Mouse (Mus musculus) embryonic facial prominence, embryonic 14.5 days (tissue): ENCODE results near the gene Irx5. TPM values are rescaled to one million over a fixed set of nuclear protein-coding genes. Genes with fewer than 3 reads are reported as not detected.
A peak's percentile ranks its signal among the peaks of the same experiment; 100 is the strongest.

Source experiments
- ATAC-seq: fragments of 200-750 bp; cut with Nextera tagmentation; 2 replicates; pipeline ENCODE4 v1.8.0; 2017; ENCODE audit warnings: low read depth, moderate number of reproducible peaks, moderate TSS enrichment
- DNase-seq: peaks from one replicate; pipeline ENCODE4 v3.0.0-alpha.2; 2015; ENCODE audit warnings: low spot score
- H3K27ac ChIP-seq: fragments of 300-500 bp; sonication (generic); replicated peaks from 2 replicates; pipeline ENCODE4 v1.5.1; 2014; ENCODE audit warnings: low read depth, mild to moderate bottlenecking, low read length, moderate library complexity
- H3K27me3 ChIP-seq: fragments of 300-500 bp; sonication (generic); replicated peaks from 2 replicates; pipeline ENCODE4 v1.6.1; 2014; ENCODE audit warnings: low read length; ENCODE audit not compliant: control insufficient read depth, insufficient read depth
- H3K36me3 ChIP-seq: fragments of 300-500 bp; sonication (generic); 2 replicates; pipeline ENCODE4 v1.6.1; 2014; ENCODE audit warnings: low read length, mixed read lengths; ENCODE audit not compliant: control insufficient read depth, insufficient read depth
- H3K4me1 ChIP-seq: fragments of 300-500 bp; sonication (generic); 2 replicates; pipeline ENCODE4 v1.6.1; 2014; ENCODE audit warnings: antibody characterized with exemption, low read length; ENCODE audit not compliant: control insufficient read depth, insufficient read depth
- H3K4me2 ChIP-seq: fragments of 300-500 bp; sonication (generic); 2 replicates; pipeline ENCODE4 v1.6.1; 2014; ENCODE audit warnings: low read depth, mild to moderate bottlenecking, low read length, moderate library complexity, mixed read lengths
- H3K4me3 ChIP-seq: fragments of 300-500 bp; sonication (generic); 2 replicates; pipeline ENCODE4 v1.5.1; 2014; ENCODE audit warnings: low read depth, mild to moderate bottlenecking, low read length
- H3K9ac ChIP-seq: fragments of 300-500 bp; sonication (generic); 2 replicates; pipeline ENCODE4 v1.6.1; 2014; ENCODE audit warnings: low read depth, mild to moderate bottlenecking, low read length, moderate library complexity, mixed read lengths
- H3K9me3 ChIP-seq: fragments of 300-500 bp; sonication (generic); 2 replicates; pipeline ENCODE4 v1.6.1; 2016; ENCODE audit warnings: low read length; ENCODE audit not compliant: control insufficient read depth
- WGBS: fragments of 180-500 bp; shearing (Covaris S2); extraction: QIAGEN DNeasy Blood & Tissue Kit; methylation state at CpG from one replicate; pipeline ENCODE4 v1.1.7; 2014; 5-methylcytosine and 5-hydroxymethylcytosine counted together
- polyA plus RNA-seq: library from polyadenylated mRNA; unstranded; fragments of >200 nt; fragmentation: Nextera tagmentation; extraction: Ambion mirVana; gene quantifications from 2 replicates; pipeline ENCODE4 v1.2.1, GENCODE M21; 2014

Gene Irx5
- polyA plus RNA-seq, 1 experiment from 2014 or later = 11.4 TPM

- peaks cover 3% of the 10 kb centered on the region; the same call in 1 of the 2 replicates for H3K36me3 ChIP-seq
- no peak for DNase-seq
- no peak overlapping the region for H3K27ac ChIP-seq
- ATAC-seq = no peak
- H3K27me3 ChIP-seq = no peaks in the 10 kb centered on the region
- H3K4me3 ChIP-seq = no peak overlapping the region
- H3K4me1 ChIP-seq = 0 out of 2 replicates have a peak, but pooled peaks cover 3% of the 10 kb centered on the region
- H3K4me2 ChIP-seq = no peak overlapping the region
- H3K9ac ChIP-seq = no peak overlapping the region
- no peaks in the 10 kb centered on the region for H3K9me3 ChIP-seq
- 60% methylated on average over 6 of the region's 6 CpGs for WGBS
These were observed 21.4 kb upstream of the Irx5 start for GRCm38 (mm10) chr8:92336041-92336440.

DNA sequence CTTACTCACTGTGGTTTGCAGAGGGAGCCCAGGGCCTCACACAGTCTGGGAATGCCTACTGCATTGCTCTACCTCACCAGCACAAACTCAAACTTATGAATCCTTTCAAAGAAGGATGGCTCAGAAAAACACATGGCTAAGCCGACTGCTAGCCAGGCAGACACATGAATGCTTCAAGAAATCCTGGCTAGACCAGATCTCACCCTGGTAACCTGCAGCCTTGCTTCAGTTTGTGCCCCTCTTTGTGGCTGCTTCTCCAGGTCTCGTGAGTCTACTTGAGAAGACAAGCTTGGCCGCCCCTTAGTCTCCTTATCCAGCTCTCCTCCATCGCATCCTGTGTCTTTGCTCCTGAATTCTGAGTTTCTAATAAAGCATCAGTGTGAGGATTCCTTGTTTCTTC lies 13.9 kb upstream of the Irx5 start:
- Histone ChIP-seq H3K9ac (no peak overlapping the region), H3K4me1 (no peaks in the 10 kb centered on the region), H3K4me3 (no peak overlapping the region), H3K27me3 (no peaks in the 10 kb centered on the region), H3K4me2 (no peak overlapping the region), H3K9me3 (no peaks in the 10 kb centered on the region), H3K36me3 (peaks cover 11% of the 10 kb centered on the region; the same call in 1 of the 2 replicates), H3K27ac (no peak overlapping the region)
- 82% methylated on average over 4 of the region's 4 CpGs for WGBS
- ATAC-seq (no peak), DNase-seq (no peak)

DNA sequence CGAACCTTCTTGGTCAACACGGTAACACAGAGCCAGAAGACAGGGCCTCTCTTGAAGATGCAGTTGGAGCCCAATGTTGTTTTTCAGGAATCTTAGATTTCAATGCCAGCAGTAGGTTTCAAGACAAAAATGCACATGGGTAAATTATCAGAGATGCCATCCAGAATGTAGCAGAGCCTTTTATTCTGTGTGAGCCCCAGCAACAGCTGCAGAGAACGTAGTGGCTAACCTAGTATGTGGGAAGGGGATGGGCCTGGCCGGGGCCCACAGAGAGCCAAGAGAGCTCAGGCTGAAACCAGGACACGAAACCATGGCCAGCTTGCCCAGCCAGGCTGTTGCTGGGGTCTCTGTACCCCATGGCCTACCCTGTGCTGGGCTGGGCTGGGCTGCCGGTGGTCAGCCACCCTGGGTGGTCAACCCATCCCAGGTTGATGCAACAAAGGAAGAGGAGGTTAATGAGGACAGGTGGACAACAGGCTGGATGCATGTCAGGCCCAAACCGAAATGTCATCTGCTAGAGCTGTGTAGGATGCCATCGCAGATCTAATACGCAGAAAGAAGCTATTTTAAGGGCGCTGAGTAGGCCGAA lies 7.4 kb upstream of the Irx5 start:
- no peak for ATAC-seq
- Histone ChIP-seq H3K36me3 (no peaks in the 10 kb centered on the region), H3K27ac (no peak overlapping the region)

DNA sequence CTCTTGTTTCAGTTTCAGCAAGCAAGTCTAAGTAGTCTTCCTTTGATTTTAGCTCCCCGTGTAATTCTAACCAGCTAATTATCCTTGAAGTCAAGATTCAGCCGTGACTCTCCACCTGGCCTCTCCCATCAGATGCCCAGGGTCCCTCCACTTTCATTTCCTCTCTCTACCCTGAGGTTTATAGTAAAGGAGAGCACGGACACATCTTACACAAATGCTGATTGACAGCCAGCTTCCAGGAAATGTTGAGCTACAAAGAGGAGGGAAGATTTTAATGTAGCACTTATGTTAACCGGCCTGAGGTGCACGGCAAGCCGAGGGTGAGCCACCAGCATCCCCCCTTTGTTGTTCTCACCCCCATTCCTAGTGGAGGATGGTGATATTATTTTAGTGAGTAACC lies 4.0 kb upstream of the Irx5 start:
- H3K27ac ChIP-seq = no peak overlapping the region
- H3K4me1 ChIP-seq = peaks cover 8% of the 10 kb centered on the region
- H3K4me3 ChIP-seq = peak overlapping the region; percentile 73
- no peaks in the 10 kb centered on the region for H3K9me3 ChIP-seq
- WGBS = 4% methylated on average over 6 of the region's 6 CpGs
- no peak for ATAC-seq
- H3K9ac ChIP-seq = 0 out of 2 replicates have a peak overlapping the region, but pooled peaks have one; percentile 34
- no peak for DNase-seq
- H3K36me3 ChIP-seq = no peaks in the 10 kb centered on the region
- H3K27me3 ChIP-seq = peaks cover 13% of the 10 kb centered on the region
- peak overlapping the region; percentile 69 for H3K4me2 ChIP-seq

More for the DNA sequence above, 7.4 kb upstream of the Irx5 start:
- no peak overlapping the region for H3K4me3 ChIP-seq
- H3K4me2 ChIP-seq = no peak overlapping the region
- H3K27me3 ChIP-seq = peaks cover 5% of the 10 kb centered on the region; the same call in 1 of the 2 replicates
- H3K4me1 ChIP-seq = peaks cover 4% of the 10 kb centered on the region; the same call in 1 of the 2 replicates
- no peaks in the 10 kb centered on the region for H3K9me3 ChIP-seq
- DNase-seq = peak; percentile 38
- 75% methylated on average over 11 of the region's 11 CpGs for WGBS
- no peak overlapping the region for H3K9ac ChIP-seq

DNA sequence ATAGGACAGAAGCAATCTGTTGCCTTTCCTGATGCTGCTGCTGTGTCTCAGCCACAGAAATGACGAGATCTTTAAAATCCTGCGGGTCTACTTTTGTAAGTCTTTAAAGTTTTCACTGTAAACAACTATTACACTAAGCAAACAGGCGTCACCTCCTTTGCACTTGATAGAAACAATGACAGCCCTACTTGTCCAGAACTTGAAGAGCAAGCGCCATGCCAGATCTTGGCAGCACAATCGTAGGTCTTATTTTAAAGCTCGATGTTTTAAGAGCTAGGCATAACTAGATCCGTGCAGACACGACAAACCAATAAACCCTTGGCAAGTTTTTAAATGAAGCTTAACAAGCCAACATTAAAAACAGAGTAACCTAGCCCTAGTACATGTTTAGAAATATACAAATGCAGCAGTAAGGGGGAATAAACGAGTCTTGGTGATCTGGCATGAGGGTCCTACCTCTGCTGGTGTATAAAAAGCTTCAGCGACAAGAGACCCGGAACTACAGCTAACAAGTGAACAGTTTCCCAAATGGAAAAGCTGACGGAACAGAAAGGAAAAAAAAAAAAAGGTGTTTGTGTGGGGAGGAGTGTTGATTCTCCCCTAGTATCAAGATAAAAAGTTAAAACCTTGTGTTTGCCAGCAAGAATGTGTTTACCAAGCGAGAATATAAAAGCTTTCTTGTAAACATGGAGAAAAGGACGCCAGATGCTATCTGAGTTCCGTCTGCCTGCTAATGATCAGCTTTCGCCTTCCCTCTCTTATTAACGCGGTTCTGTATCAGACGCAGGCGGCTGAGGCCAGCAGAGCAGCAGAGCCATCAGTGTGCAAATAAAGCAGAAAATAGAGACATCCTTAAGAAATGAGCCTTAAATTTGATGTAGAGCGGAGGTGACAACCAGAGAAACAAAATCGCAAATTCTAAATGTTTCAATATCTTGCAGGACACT lies 2.6 kb upstream of the Irx5 start:
- H3K4me3 ChIP-seq = peak overlapping the region; percentile 73
- no peaks in the 10 kb centered on the region; the same call in 1 of the 2 replicates for H3K36me3 ChIP-seq
- peaks cover 13% of the 10 kb centered on the region for H3K27me3 ChIP-seq
- no peak for ATAC-seq
- H3K27ac ChIP-seq = peak overlapping the region; percentile 90
- DNase-seq = no peak
- H3K9me3 ChIP-seq = no peaks in the 10 kb centered on the region
- WGBS = 2% methylated on average over 22 of the region's 22 CpGs
- H3K4me2 ChIP-seq = peak overlapping the region; percentile 69
- peaks cover 8% of the 10 kb centered on the region for H3K4me1 ChIP-seq
- H3K9ac ChIP-seq = peak overlapping the region; percentile 94

DNA sequence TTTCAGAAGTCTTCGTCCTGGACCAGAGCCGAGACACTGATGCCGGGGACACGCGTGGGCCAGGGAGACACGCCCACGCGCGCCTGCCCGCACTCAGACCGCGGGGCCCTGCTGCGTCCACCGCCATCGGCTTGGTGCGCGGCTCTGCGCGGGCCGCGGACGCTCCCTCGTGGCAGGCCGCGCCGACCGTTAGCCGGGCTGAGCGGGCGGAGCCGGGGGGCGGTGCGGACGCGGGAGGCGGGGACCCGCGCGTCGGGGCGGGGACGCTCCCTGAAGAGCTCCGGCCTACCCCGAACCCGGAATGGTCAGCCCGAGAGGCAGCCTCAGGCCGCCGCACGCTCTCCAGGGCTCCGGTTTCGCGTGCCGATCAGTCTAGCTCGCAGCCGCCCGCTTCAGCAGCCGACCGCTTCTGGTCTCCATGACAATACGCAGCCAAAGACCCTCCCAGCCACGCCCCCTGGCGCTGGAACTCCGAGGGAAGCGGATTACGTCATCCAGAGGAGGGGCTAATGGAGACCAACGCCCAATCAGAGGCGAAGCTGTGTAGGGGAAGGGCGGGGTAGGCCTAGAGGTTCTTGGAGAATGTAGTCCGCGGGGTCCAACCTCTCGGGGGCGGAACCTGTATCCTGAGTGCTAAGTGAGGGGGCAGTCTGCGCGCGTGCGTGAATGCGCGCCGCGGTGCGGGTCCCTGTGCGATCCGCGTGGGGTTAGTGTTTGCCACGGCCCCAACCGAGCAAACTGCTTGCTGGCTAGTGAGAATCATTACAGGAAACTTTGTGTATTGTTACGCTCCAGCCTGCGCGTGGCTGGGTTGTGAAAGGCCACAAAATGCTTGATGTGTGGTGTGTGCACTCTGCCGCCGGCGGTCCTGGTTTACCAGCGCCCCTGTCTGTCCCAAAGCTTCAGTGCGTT lies 1.5 kb upstream of the Irx5 start:
- no peaks in the 10 kb centered on the region for H3K9me3 ChIP-seq
- H3K4me2 ChIP-seq = peak overlapping the region; percentile 69
- H3K4me1 ChIP-seq = peaks cover 12% of the 10 kb centered on the region
- ATAC-seq (peak; percentile 96), DNase-seq (peak; percentile 100)
- H3K27ac ChIP-seq = peak overlapping the region; percentile 90
- H3K4me3 ChIP-seq = peak overlapping the region; percentile 73
- peak overlapping the region; percentile 94 for H3K9ac ChIP-seq
- under 1% methylated on average over 47 of the region's 93 CpGs for WGBS
- peaks cover 9% of the 10 kb centered on the region; the same call in 1 of the 2 replicates for H3K36me3 ChIP-seq
- H3K27me3 ChIP-seq = peaks cover 21% of the 10 kb centered on the region

GRCm38 (mm10) chr8:92356613-92357375 lies 631 bp upstream of the Irx5 start:
- H3K4me3 ChIP-seq = peak overlapping the region; percentile 73
- no peak for DNase-seq

More at GRCm38 (mm10) chr8:92356613-92357375, 631 bp upstream of the Irx5 start:
- Histone ChIP-seq H3K9ac (peak overlapping the region; percentile 94), H3K9me3 (no peaks in the 10 kb centered on the region), H3K4me1 (peaks cover 12% of the 10 kb centered on the region), H3K27me3 (peaks cover 26% of the 10 kb centered on the region), H3K27ac (peak overlapping the region; percentile 90), H3K36me3 (peaks cover 9% of the 10 kb centered on the region; the same call in 1 of the 2 replicates), H3K4me2 (peak overlapping the region; percentile 69)
- ATAC-seq = no peak
- under 1% methylated on average over 32 of the region's 40 CpGs for WGBS
